In the genomic region with DNA sequence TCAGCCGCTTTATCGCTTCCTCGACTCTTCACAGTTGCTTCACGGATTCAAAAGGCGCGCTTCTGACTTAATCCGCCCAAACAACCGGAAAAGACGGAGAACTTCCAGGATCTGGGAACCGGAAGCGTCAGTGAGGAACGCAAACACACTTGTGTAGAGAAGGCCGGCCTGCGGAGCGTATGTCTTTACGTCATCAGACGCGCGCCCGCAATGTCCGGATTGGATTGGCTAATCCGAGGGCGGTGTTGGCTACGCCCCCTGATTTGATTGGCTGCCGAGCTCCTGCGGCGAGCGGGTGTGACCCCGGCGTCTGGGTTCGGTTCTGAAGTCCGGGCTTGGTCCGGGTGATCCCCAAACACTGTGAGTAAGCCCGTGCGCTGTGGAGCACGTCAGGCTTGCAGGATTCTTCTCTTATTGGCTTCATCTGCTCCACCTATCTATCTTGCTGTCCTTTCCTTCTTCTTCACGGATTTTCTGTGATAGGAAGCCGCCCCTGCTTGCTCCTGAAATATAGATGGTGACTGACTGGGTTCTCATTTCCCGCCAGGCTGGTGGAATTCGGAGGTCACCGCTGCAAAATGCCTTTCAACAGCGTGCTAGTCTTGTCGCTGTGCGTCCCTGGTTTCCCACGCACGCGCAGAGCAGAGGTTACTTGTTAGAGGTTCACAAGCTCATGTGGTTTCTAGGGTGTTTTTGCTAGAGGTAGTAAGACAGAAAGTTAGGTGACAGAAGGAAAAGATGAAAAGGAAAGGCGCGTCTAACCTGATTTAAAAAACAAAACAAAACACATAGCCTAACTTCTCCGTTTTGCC, we compare ENCODE assay signal across 8 mouse cellular contexts. TPM values are rescaled to one million over a fixed set of nuclear protein-coding genes. Genes with fewer than 3 reads are reported as not detected.
A peak's percentile ranks its signal among the peaks of the same experiment; 100 is the strongest.
DNase-seq lines count a peak whose midpoint lies in the region; ATAC-seq and TF ChIP-seq lines count a peak whose summit lies in the region.

A gene (plus strand): TSS at position 266 of the 812 bp plus-strand sequence.
A gene (minus strand): TSS at position 628 of the 812 bp plus-strand sequence.

- H3K36me3 ChIP-seq in megakaryocyte, embryonic 14.5 days (replicated peaks; ENCODE audit: low read length), result peaks cover 56% of the 10 kb centered on the region

- DNase-seq in gastrocnemius, adult 8-10 months (ENCODE audit: low spot score in 2 of 2), result peak; percentile 96 to 97
- DNase-seq in hindlimb bud, embryonic 11.5 days (ENCODE audit: extremely low spot score, low read depth, low spot score), result peak; percentile 86
- peak; percentile 98 to 99 for DNase-seq in left cerebral cortex, adult 8-10 months (ENCODE audit: low spot score in 2 of 2)
- DNase-seq in right cerebral cortex, postnatal 10 days (ENCODE audit: low spot score in 2 of 2), result peak; percentile 99 to 100
- peak; percentile 96 for DNase-seq in urinary bladder, postnatal 25 days (ENCODE audit: low spot score)

- H3K4me3 ChIP-seq in cortical plate, adult 2 months (ENCODE audit: insufficient read depth, low read length), result peak within 1 kb of the TSS; percentile 98
- peak within 1 kb of the TSS; percentile 93 for H3K4me3 ChIP-seq in megakaryocyte, embryonic 14.5 days (replicated peaks)

- H3K4me1 ChIP-seq in cortical plate, adult 2 months (ENCODE audit: control insufficient read depth, insufficient read depth, low read length), result no peaks in the 10 kb centered on the region
- H3K4me1 ChIP-seq in megakaryocyte, embryonic 14.5 days, result peaks cover 7% of the 10 kb centered on the region; the same call in 1 of the 2 replicates

- no peaks in the 10 kb centered on the region for H3K9me3 ChIP-seq in megakaryocyte, embryonic 14.5 days

- no peaks in the 10 kb centered on the region for H3K27me3 ChIP-seq in megakaryocyte, embryonic 14.5 days (replicated peaks)

- TF ChIP-seq CTCF in cortical plate, adult 2 months (IDR thresholded peaks at IDR 0.05; ENCODE audit: extremely low read depth, insufficient read depth, low read length), result no peak

- ATAC-seq in activated CD4-positive, CD25-positive, alpha-beta regulatory T cell, adult 4 months, result peak; percentile 94

- H3K27ac ChIP-seq in cortical plate, adult 2 months (ENCODE audit: insufficient read depth, low read length), result peak within 1 kb of the TSS; percentile 98

- peak; percentile 68 for TF ChIP-seq POLR2A in cortical plate, adult 2 months (IDR thresholded peaks at IDR 0.05; ENCODE audit: extremely low read depth, insufficient read depth, low read length)

RNA-seq across cellular contexts. Expression of the first gene that starts in this region (rescaled TPM):
- 10 to 100 TPM; 16.3 to 17.4 TPM for polyA plus RNA-seq in activated CD4-positive, CD25-positive, alpha-beta regulatory T cell, adult 4 months (2017; shearing (Covaris generic))
- 21.7 and 24.6 TPM in 2 replicates for polyA plus RNA-seq in cortical plate, adult 2 months (2012; rRNA removed)
- 10 to 100 TPM; 69.5 to 85.6 (median 75.1) TPM for total RNA-seq in gastrocnemius, adult 8-10 months (2022)
- 10 to 100 TPM; 50.0 to 54.6 (median 50.6) TPM for total RNA-seq in left cerebral cortex, adult 8-10 months (2022)
- polyA plus RNA-seq in megakaryocyte, embryonic 14.5 days (2012; ENCODE audit: insufficient read depth, low replicate concordance), result 3.5 TPM in 1 of 2 replicates, not detected in the other

RNA-seq across cellular contexts. Expression of the second gene that starts in this region (rescaled TPM):
- polyA plus RNA-seq in activated CD4-positive, CD25-positive, alpha-beta regulatory T cell, adult 4 months (2017; shearing (Covaris generic)), result 10 to 100 TPM; 36.6 to 37.1 TPM
- 4.3 and 4.6 TPM in 2 replicates for polyA plus RNA-seq in cortical plate, adult 2 months (2012; rRNA removed)
- 1 to 10 TPM; 2.1 to 4.3 (median 3.2) TPM for total RNA-seq in gastrocnemius, adult 8-10 months (2022)
- 1 to 10 TPM; 3.8 to 4.7 (median 4.3) TPM for total RNA-seq in left cerebral cortex, adult 8-10 months (2022)
- polyA plus RNA-seq in megakaryocyte, embryonic 14.5 days (2012; ENCODE audit: insufficient read depth, low replicate concordance), result 0.86 TPM in 1 of 2 replicates, not detected in the other

Comparison
In these comparisons a context has a peak if more than half of its experiments do, and no peak if none do; other contexts are left out.
1. Peak in every context shown above with its lines: DNase-seq, ATAC-seq, H3K4me3 ChIP-seq and H3K27ac ChIP-seq.